Mouse (Mus musculus) midbrain, embryonic 12.5 days (tissue): Measurements from ENCODE around the gene 1110065P20Rik. TPM values are rescaled to one million over a fixed set of nuclear protein-coding genes. Genes with fewer than 3 reads are reported as not detected.

ENCODE experiments used
- ATAC-seq: fragments of 200-750 bp; cut with Nextera tagmentation; 2 replicates; pipeline ENCODE4 v1.8.0; 2017; ENCODE audit warnings: low read depth, moderate TSS enrichment, moderate library complexity; ENCODE audit not compliant: low FRiP score
- H3K27ac ChIP-seq: fragments of 300-500 bp; sonication (generic); replicated peaks from 2 replicates; pipeline ENCODE4 v1.5.1; 2016; ENCODE audit warnings: mild to moderate bottlenecking
- H3K27me3 ChIP-seq: fragments of 300-500 bp; sonication (generic); 2 replicates; pipeline ENCODE4 v1.6.1; 2016; ENCODE audit warnings: mild to moderate bottlenecking
- H3K36me3 ChIP-seq: fragments of 300-500 bp; sonication (generic); 2 replicates; pipeline ENCODE4 v1.6.1; 2016
- H3K4me1 ChIP-seq: fragments of 300-500 bp; sonication (generic); 2 replicates; pipeline ENCODE4 v1.6.1; 2016
- H3K4me2 ChIP-seq: fragments of 300-500 bp; sonication (generic); replicated peaks from 2 replicates; pipeline ENCODE4 v1.6.1; 2016; ENCODE audit warnings: mild to moderate bottlenecking, moderate library complexity
- H3K4me3 ChIP-seq: fragments of 300-500 bp; sonication (generic); 2 replicates; pipeline ENCODE4 v1.5.1; 2016; ENCODE audit warnings: mild to moderate bottlenecking
- H3K9ac ChIP-seq: fragments of 300-500 bp; sonication (generic); replicated peaks from 2 replicates; pipeline ENCODE4 v1.6.1; 2016; ENCODE audit warnings: mild to moderate bottlenecking, moderate library complexity
- H3K9me3 ChIP-seq: fragments of 300-500 bp; sonication (generic); 2 replicates; pipeline ENCODE4 v1.6.1; 2016; ENCODE audit warnings: mild to moderate bottlenecking
- WGBS: fragments of 180-500 bp; shearing (Covaris S2); methylation state at CpG from one replicate; pipeline ENCODE4 v1.1.7; 2016; 5-methylcytosine and 5-hydroxymethylcytosine counted together
- polyA plus RNA-seq: library from polyadenylated mRNA; unstranded; fragments of >200 nt; fragmentation: Nextera tagmentation; extraction: Ambion mirVana; gene quantifications from 2 replicates; pipeline ENCODE4 v1.2.1, GENCODE M21; 2016

The 1110065P20Rik gene
- polyA plus RNA-seq, 1 experiment from 2014 or later = 69.1 TPM

DNA sequence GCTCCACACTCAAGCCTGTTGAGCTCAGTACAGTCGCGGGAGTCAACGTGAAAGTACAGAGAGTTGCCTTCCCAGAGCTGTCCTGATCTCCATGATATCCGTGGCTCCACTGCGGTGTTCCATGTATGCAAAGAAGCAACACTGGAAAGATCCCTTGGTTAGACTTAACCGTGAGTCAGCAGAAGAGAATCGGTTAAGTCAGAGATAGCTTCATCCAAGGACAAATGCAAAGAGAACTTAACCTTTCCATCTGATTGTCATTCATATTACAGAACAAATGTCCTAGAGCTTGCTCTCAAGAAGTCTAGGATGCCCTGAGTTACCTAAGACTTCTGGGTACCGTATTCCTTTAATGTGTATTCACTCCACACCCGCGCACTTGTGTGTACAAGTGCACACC, 18.2 kb downstream of the 1110065P20Rik start:
- Histone ChIP-seq H3K4me1 (no peaks in the 10 kb centered on the region), H3K9me3 (no peaks in the 10 kb centered on the region), H3K27me3 (no peaks in the 10 kb centered on the region), H3K27ac (no peak overlapping the region), H3K4me2 (no peak overlapping the region), H3K4me3 (no peak overlapping the region), H3K36me3 (peaks cover 61% of the 10 kb centered on the region), H3K9ac (no peak overlapping the region)
- ATAC-seq = no peak
- WGBS = 96% methylated on average over 10 of the region's 10 CpGs

DNA sequence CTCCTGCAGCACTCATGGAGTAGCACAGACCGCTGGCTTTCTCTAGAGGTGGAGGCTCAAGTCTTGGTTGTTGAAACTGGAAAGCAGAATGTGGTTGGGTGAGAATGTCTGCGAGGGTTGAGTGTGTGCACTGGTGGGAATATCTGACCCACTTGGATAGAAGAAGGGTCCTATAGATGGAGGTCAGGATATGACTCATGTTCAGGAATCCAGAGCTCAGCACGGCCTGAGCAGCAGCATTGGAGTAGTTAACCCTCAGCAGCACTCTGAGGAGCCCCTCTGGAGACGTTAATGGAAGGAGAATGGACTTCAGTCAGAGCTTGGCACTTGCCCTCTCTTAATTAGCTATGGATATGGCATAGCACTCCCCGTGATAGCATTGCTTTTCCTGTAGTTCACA, 21.3 kb downstream of the 1110065P20Rik start:
- Histone ChIP-seq H3K27ac (no peak overlapping the region), H3K4me1 (no peaks in the 10 kb centered on the region), H3K27me3 (no peaks in the 10 kb centered on the region), H3K4me2 (no peak overlapping the region), H3K9me3 (no peaks in the 10 kb centered on the region), H3K36me3 (peaks cover 77% of the 10 kb centered on the region), H3K9ac (no peak overlapping the region), H3K4me3 (no peak overlapping the region)
- 91% methylated on average over 5 of the region's 5 CpGs for WGBS
- ATAC-seq = no peak

DNA sequence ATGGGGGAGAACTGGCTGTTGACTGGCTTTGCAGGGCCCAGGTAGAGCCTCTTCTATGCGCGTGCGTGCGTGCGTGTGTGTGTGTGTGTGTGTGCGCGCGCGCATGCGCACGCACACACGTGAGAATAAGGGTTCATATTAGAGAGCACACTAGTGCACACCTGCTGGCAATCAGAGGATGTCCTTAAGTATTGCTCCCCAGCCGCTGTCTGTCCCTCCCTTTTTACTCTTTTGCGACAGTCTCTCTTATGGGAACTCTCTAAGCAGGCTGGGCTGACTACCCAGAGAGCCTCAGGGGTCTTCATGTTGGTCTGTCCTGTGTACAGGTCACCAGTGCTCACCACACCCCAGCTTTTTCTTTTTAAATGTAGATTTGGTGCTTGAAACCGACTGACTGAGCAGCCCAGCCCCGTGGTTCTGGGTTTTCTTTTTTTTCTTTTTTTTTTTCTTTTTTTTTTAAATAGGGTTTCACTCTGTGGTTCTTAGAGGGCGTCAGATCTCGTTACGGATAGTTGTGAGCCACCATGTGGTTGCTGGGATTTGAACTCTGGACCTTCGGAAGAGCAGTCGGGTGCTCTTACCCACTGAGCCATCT, 25.5 kb downstream of the 1110065P20Rik start:
- Histone ChIP-seq H3K36me3 (peaks cover 77% of the 10 kb centered on the region), H3K9ac (no peak overlapping the region), H3K27ac (no peak overlapping the region), H3K4me3 (no peak overlapping the region), H3K4me2 (no peak overlapping the region), H3K9me3 (no peaks in the 10 kb centered on the region), H3K27me3 (no peaks in the 10 kb centered on the region), H3K4me1 (no peaks in the 10 kb centered on the region)
- no peak for ATAC-seq
- 96% methylated on average over 21 of the region's 21 CpGs for WGBS

DNA sequence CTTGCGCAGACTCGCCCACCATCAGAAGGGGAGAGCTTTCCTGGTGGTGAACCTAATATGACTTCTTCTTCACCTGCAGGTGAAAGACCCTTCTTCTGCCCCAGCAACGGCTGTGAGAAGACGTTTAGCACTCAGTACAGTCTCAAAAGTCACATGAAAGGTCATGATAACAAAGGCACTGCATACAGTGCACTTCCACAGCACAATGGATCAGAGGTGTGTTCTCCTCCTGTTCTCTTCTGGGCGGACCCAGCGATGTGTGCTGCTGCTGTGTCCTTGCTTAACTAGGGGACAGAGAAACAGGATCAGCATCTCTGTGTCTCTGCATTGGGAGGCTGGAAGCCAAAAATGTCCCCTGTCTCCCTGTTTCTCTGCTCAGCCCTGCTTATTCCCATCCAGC, 26.0 kb downstream of the 1110065P20Rik start:
- Histone ChIP-seq H3K36me3 (peaks cover 76% of the 10 kb centered on the region), H3K4me3 (no peak overlapping the region), H3K27ac (no peak overlapping the region), H3K4me2 (no peak overlapping the region), H3K9me3 (no peaks in the 10 kb centered on the region), H3K9ac (no peak overlapping the region), H3K27me3 (no peaks in the 10 kb centered on the region), H3K4me1 (no peaks in the 10 kb centered on the region)
- 91% methylated on average over 6 of the region's 6 CpGs for WGBS
- no peak for ATAC-seq

DNA sequence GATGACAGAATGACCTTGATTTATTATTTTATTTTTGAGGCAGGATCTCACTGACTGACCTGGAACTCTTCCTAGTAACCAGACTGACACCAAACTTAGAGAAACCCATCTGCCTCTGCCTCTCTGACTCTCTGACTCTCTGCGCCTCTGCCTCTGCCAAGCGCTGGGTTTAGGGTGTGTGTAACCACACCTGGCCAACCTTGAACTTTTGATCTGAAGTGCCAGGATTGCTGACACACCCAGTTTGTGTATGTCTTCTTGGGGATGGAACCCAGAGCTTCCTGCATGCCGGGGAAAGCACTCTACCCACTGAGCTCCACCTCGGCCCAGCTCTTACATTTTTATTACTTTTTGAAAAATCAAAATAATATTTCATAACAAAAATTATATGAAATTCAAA, 32.2 kb downstream of the 1110065P20Rik start:
- no peak overlapping the region for H3K4me3 ChIP-seq
- peaks cover 45% of the 10 kb centered on the region for H3K36me3 ChIP-seq
- ATAC-seq = no peak
- H3K27me3 ChIP-seq = no peaks in the 10 kb centered on the region
- H3K4me1 ChIP-seq = peaks cover 12% of the 10 kb centered on the region
- no peaks in the 10 kb centered on the region for H3K9me3 ChIP-seq
- H3K4me2 ChIP-seq = no peak overlapping the region
- no peak overlapping the region for H3K27ac ChIP-seq
- no peak overlapping the region for H3K9ac ChIP-seq
- 96% methylated on average over 4 of the region's 4 CpGs for WGBS

DNA sequence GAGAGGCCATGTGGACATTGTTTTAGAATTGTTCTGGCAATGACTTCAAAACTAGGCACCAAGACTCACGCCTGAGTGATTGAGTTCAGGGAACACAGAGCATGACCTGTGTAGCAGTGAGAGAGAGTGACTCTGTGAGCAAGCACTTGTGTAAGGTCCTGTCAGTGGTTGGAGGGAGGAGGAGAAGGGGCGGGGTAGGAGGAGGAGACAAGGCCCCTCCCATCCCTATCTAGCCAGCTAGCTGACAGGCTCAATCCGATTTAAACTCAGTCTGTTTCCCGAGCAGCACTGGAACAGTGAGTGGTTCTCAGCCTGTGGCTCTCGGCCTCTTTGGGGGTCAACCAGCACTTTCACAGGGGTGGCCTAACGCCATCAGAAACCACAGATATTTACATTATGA, 33.2 kb downstream of the 1110065P20Rik start:
- WGBS = 15% methylated on average over 6 of the region's 6 CpGs
- H3K36me3 ChIP-seq = peaks cover 34% of the 10 kb centered on the region

DNA sequence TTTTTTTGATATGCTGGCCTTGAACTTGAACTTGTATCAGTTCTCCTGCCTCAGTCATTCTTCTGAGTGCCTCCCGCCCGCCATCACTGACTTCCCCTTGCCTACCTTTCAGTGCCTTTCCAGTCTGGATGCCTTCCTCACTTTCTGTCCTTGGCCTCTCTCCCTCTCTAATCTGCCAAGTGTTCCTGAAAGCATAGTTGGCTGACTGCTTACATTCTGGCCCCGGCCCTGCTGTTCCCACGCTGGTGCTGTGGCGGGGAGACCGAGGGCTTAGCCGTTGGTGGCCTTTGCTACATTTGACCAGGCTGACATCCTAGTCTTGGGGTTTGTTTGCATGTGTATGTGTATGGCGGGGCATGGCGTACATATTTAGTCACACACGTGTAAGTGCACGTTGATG, 35.1 kb downstream of the 1110065P20Rik start:
- no peak overlapping the region for H3K4me3 ChIP-seq

More for the DNA sequence above, 33.2 kb downstream of the 1110065P20Rik start:
- no peaks in the 10 kb centered on the region for H3K27me3 ChIP-seq
- H3K4me2 ChIP-seq = no peak overlapping the region
- no peak overlapping the region for H3K27ac ChIP-seq
- no peak overlapping the region for H3K9ac ChIP-seq
- no peaks in the 10 kb centered on the region for H3K9me3 ChIP-seq
- no peak for ATAC-seq
- no peak overlapping the region for H3K4me3 ChIP-seq
- H3K4me1 ChIP-seq = peaks cover 12% of the 10 kb centered on the region

DNA sequence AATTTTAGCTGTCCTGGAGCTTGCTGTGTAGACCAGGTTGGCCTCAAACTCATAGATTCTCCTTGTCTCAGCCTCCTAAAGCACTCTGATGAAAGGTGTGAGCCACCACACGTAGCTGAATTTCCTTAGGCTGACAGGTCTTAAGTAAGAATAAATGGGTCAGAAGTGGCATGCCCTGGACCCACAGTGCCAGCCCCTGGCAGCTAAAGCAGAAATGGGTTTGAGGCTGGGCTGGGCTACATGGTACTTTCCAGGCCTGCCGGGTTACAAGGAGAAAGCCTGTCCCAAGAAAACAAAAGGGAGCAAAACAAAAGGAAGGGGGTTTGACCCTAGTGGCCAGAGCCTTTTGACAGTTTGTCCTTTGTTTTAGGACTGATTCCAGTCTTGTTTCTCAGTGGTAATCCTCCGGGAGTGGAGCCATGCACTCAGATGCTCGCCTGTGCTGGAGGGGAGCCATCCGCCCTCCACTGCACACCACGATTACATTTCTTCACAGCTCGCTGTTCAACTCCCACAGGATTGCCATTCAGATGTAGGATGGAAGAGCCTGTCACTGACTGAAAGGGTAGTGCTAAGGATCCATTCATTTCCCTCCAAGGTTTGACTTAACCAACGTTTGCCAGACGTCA, 39.5 kb downstream of the 1110065P20Rik start:
- no peaks in the 10 kb centered on the region for H3K9me3 ChIP-seq
- no peak for ATAC-seq
- no peak overlapping the region for H3K27ac ChIP-seq
- no peak overlapping the region for H3K4me3 ChIP-seq
- no peak overlapping the region for H3K4me2 ChIP-seq
- peaks cover 33% of the 10 kb centered on the region for H3K36me3 ChIP-seq
- no peak overlapping the region; the same call in 1 of the 2 replicates for H3K9ac ChIP-seq
- 18% methylated on average over 9 of the region's 9 CpGs for WGBS
- no peaks in the 10 kb centered on the region for H3K27me3 ChIP-seq
- H3K4me1 ChIP-seq = no peaks in the 10 kb centered on the region; the same call in 1 of the 2 replicates

More for the DNA sequence above, 35.1 kb downstream of the 1110065P20Rik start:
- WGBS = 92% methylated on average over 11 of the region's 11 CpGs
- peaks cover 26% of the 10 kb centered on the region for H3K36me3 ChIP-seq
- H3K4me2 ChIP-seq = no peak overlapping the region
- no peaks in the 10 kb centered on the region for H3K9me3 ChIP-seq
- ATAC-seq = no peak
- no peak overlapping the region for H3K9ac ChIP-seq
- peaks cover 12% of the 10 kb centered on the region for H3K4me1 ChIP-seq
- no peak overlapping the region for H3K27ac ChIP-seq
- no peaks in the 10 kb centered on the region for H3K27me3 ChIP-seq

DNA sequence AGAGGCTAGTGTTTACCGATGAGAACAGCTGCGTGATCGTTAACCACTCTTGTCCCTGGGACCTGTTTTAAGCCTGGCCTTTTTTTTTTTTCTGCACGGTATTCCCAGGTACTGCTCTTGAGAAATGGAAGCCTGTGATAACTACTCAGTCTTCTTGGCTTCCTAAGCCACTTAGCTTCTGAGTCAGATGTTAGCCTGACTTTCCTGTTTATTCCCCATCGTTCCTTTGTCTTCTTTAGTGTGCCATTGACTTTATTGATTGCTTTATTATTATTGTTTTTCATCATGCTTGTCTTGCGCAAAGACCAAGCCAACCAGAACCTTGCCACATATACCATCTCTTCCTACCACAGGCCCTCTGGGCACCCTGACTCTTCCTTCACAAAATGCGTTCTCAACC, 40.9 kb downstream of the 1110065P20Rik start:
- Histone ChIP-seq H3K9ac (no peak overlapping the region), H3K27me3 (no peaks in the 10 kb centered on the region), H3K27ac (no peak overlapping the region), H3K36me3 (peaks cover 42% of the 10 kb centered on the region), H3K4me3 (no peak overlapping the region), H3K4me2 (no peak overlapping the region), H3K4me1 (no peaks in the 10 kb centered on the region; the same call in 1 of the 2 replicates), H3K9me3 (no peaks in the 10 kb centered on the region)
- WGBS = 89% methylated on average over 7 of the region's 7 CpGs
- no peak for ATAC-seq

DNA sequence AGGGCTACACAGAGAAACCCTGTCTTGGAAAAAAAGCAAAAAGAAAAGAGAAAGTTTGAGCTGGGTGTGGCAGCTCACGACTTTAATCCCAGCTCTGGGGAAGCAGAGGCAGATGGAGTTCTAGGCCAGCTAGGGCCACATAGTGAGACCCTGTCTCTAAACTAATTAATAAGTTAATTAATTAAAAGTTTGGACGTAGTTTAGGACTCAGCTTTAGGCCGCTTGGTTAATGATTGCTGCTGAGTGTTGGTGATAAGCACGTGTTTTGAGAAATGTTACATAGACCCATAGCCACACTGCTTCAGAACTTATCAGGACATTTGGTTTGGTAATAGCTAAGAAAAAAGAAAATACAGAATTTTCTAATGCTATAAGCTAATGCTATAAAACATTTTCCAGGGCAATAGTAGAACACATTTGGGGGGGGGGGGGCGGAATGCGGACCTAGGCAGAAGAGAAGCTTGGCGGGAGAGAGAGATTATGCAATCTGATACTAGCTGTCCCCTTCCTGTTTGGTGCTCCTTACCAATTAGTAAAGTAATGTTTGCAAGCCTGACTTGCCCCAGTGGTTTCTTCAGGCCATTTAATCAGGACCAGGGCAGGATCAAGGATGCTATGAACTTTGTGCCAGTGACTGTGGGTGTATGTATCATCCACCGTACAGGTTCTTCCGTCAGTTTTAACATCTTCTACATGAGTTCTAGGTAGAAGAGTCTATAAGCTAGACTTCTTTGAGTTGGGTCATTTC, 41.7 kb downstream of the 1110065P20Rik start:
- H3K9me3 ChIP-seq = no peaks in the 10 kb centered on the region
- H3K4me3 ChIP-seq = no peak overlapping the region
- H3K9ac ChIP-seq = no peak overlapping the region
- no peak for ATAC-seq
- no peak overlapping the region for H3K4me2 ChIP-seq
- H3K4me1 ChIP-seq = no peaks in the 10 kb centered on the region; the same call in 1 of the 2 replicates
- H3K36me3 ChIP-seq = peaks cover 49% of the 10 kb centered on the region
- no peaks in the 10 kb centered on the region for H3K27me3 ChIP-seq
- no peak overlapping the region for H3K27ac ChIP-seq
- WGBS = 89% methylated on average over 9 of the region's 9 CpGs

DNA sequence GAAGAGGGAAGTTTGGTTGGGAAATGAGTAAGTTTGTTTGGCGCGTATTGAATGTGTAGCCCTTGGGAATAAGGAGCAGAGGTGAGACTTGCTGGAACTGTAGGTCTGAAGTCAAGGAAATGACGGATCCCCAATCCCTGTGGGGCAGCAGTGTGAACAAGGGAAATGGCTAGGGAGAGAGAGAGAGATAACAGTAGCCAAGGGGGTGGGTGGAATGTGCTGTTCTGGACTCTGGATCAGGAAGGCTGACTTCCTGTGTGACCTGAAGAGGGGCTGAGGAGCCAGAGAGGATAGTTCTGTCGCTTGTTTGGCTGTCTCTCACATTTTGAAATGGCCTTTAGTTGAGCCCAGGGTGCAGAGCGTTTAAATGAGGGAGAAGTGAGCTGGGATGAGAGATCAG, 42.5 kb downstream of the 1110065P20Rik start:
- H3K4me1 ChIP-seq = peaks cover 2% of the 10 kb centered on the region
- H3K36me3 ChIP-seq = peaks cover 49% of the 10 kb centered on the region
- ATAC-seq = no peak
- no peak overlapping the region for H3K9ac ChIP-seq
- WGBS = 86% methylated on average over 5 of the region's 5 CpGs
- no peaks in the 10 kb centered on the region for H3K27me3 ChIP-seq
- no peak overlapping the region for H3K4me2 ChIP-seq
- H3K4me3 ChIP-seq = no peak overlapping the region
- H3K9me3 ChIP-seq = no peaks in the 10 kb centered on the region
- H3K27ac ChIP-seq = no peak overlapping the region

DNA sequence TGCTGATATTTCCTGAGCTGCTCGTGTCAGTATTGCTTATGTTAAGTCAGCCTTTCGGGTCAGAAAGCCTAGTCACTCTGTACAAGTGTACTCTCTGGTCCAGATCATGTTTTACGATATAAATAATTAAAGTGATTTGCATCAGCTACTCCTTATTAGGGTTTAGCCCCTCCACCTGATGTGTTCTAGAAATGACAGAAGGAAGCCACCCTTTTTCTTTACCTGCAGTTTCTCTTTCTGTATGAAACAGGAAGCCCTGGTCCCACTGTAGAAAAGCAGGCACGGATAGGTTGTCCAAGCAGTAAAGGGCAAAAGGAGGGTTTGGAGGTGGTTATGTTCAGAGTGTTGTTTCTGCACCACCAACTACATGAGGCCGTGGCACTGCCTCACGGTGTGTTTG, 47.6 kb downstream of the 1110065P20Rik start:
- Histone ChIP-seq H3K9ac (peak overlapping the region; percentile 80), H3K27me3 (no peaks in the 10 kb centered on the region), H3K4me2 (peak overlapping the region; percentile 87), H3K36me3 (peaks cover 49% of the 10 kb centered on the region), H3K4me3 (peak overlapping the region; percentile 71), H3K9me3 (no peaks in the 10 kb centered on the region), H3K27ac (no peak overlapping the region), H3K4me1 (peaks cover 13% of the 10 kb centered on the region)
- WGBS = 81% methylated on average over 6 of the region's 6 CpGs
- no peak for ATAC-seq
